Mouse (Mus musculus) CH12.LX (cell line): ENCODE results near the gene Rnasek. TPM values are rescaled to one million over a fixed set of nuclear protein-coding genes. Genes with fewer than 3 reads are reported as not detected.

Source experiments
- DNase-seq: peaks from one replicate; pipeline ENCODE4 v3.0.0-alpha.2; 2013; ENCODE audit errors: extremely low read depth
- H3K27ac ChIP-seq: 2 replicates; pipeline ENCODE4 v1.5.1; 2012; ENCODE audit warnings: low read depth, mild to moderate bottlenecking, control low read depth, moderate library complexity; ENCODE audit not compliant: insufficient read depth
- H3K27me3 ChIP-seq: replicated peaks from 2 replicates; pipeline ENCODE3; 2012; ENCODE audit warnings: inconsistent platforms
- H3K36me3 ChIP-seq, 2 experiments: replicated peaks in 1 of 2; 2 replicates each; pipeline versions ENCODE3 to v1.6.1; 2012; ENCODE audit warnings: inconsistent platforms in 1 of 2, low read length in 1 of 2, mild to moderate bottlenecking in 1 of 2, mixed read lengths in 1 of 2, moderate library complexity in 1 of 2; ENCODE audit not compliant: control insufficient read depth in 1 of 2, insufficient read depth in 1 of 2
- H3K4me1 ChIP-seq, 2 experiments: 2 replicates each; pipeline ENCODE4 v1.6.1; 2012; ENCODE audit warnings: inconsistent platforms in 1 of 2, moderate library complexity in 1 of 2; ENCODE audit not compliant: insufficient read depth in 2 of 2, control insufficient read depth in 1 of 2
- H3K4me2 ChIP-seq: 2 replicates; pipeline ENCODE4 v1.6.1; 2012; ENCODE audit warnings: low read depth, mild to moderate bottlenecking, control low read depth; ENCODE audit not compliant: poor library complexity, insufficient read depth, severe bottlenecking
- H3K4me3 ChIP-seq, 3 experiments: fragments of 150-350 bp in 1 of 3; sonication (generic) in 1 of 3; replicated peaks in 1 of 3; 2 replicates each; pipeline versions ENCODE3 to v1.5.1; 2011 to 2012; ENCODE audit warnings: low read depth in 2 of 3, low read length in 2 of 3, mild to moderate bottlenecking in 2 of 3, moderate library complexity in 2 of 3, control low read depth in 1 of 3, improper control_type of control experiment in 1 of 3, inconsistent platforms in 1 of 3, mixed read lengths in 1 of 3; ENCODE audit not compliant: poor library complexity in 1 of 3
- H3K79me2 ChIP-seq: replicated peaks from 2 replicates; pipeline ENCODE4 v1.6.1; 2012; ENCODE audit warnings: mild to moderate bottlenecking, moderate library complexity; ENCODE audit not compliant: control insufficient read depth, poor library complexity, insufficient read depth, severe bottlenecking; ENCODE audit errors: extremely low read depth
- H3K9ac ChIP-seq: 2 replicates; pipeline ENCODE4 v1.6.1; 2012; ENCODE audit warnings: low read depth, mild to moderate bottlenecking, control low read depth, moderate library complexity; ENCODE audit not compliant: insufficient read depth
- H3K9me3 ChIP-seq: replicated peaks from 2 replicates; pipeline ENCODE3; 2012; ENCODE audit warnings: low read length, inconsistent platforms, mixed read lengths
- BHLHE40 ChIP-seq: IDR thresholded peaks from 2 replicates; pipeline ENCODE4 v1.6.1; 2011; ENCODE audit warnings: mild to moderate bottlenecking, low read depth, low read length, improper control_type of control experiment
- CHD1 ChIP-seq: IDR thresholded peaks from 2 replicates; pipeline ENCODE4 v1.6.1; 2012; ENCODE audit warnings: low read depth, low read length, improper control_type of control experiment, inconsistent platforms
- CHD2 ChIP-seq: IDR thresholded peaks from 2 replicates; pipeline ENCODE4 v1.6.1; 2011; ENCODE audit warnings: low read length, improper control_type of control experiment
- CTCF ChIP-seq, 2 experiments: IDR thresholded peaks in 1 of 2; conservative IDR thresholded peaks in 1 of 2; 2 replicates each; pipeline ENCODE4 v1.5.1; 2011 to 2012; ENCODE audit warnings: low read depth in 2 of 2, low read length in 2 of 2, improper control_type of control experiment in 1 of 2, inconsistent platforms in 1 of 2, mild to moderate bottlenecking in 1 of 2, moderate library complexity in 1 of 2
- E2F4 ChIP-seq: IDR thresholded peaks from 2 replicates; pipeline ENCODE4 v1.6.1; 2011; ENCODE audit warnings: low read depth, low read length, improper control_type of control experiment; ENCODE audit not compliant: insufficient replicate concordance
- ELF1 ChIP-seq: IDR thresholded peaks from 2 replicates; pipeline ENCODE4 v1.6.1; 2014; ENCODE audit warnings: low read depth, mild to moderate bottlenecking, inconsistent platforms, low read length, improper control_type of control experiment
- EP300 ChIP-seq: IDR thresholded peaks from 2 replicates; pipeline ENCODE4 v1.6.1; 2011; ENCODE audit warnings: low read length, improper control_type of control experiment
- ETS1 ChIP-seq: conservative IDR thresholded peaks from 2 replicates; pipeline ENCODE4 v1.6.1; 2012; ENCODE audit warnings: low read depth, mild to moderate bottlenecking, inconsistent platforms, low read length, improper control_type of control experiment, moderate library complexity
- HCFC1 ChIP-seq: IDR thresholded peaks from 2 replicates; pipeline ENCODE4 v1.6.1; 2012; ENCODE audit warnings: low read depth, mild to moderate bottlenecking, inconsistent platforms, low read length, improper control_type of control experiment
- IRF4 ChIP-seq: IDR thresholded peaks from 2 replicates; pipeline ENCODE4 v1.6.1; 2014; ENCODE audit warnings: low read depth, mild to moderate bottlenecking, inconsistent platforms, low read length, improper control_type of control experiment
- KAT2A ChIP-seq: IDR thresholded peaks from 2 replicates; pipeline ENCODE4 v1.6.1; 2012; ENCODE audit warnings: low read length, improper control_type of control experiment, inconsistent platforms; ENCODE audit not compliant: insufficient replicate concordance
- MAFK ChIP-seq: IDR thresholded peaks from 2 replicates; pipeline ENCODE4 v1.6.1; 2011; ENCODE audit warnings: low read length, improper control_type of control experiment; ENCODE audit not compliant: insufficient replicate concordance
- MAX ChIP-seq: IDR thresholded peaks from 2 replicates; pipeline ENCODE4 v1.6.1; 2011; ENCODE audit warnings: low read length, improper control_type of control experiment
- MAZ ChIP-seq: IDR thresholded peaks from 2 replicates; pipeline ENCODE4 v1.6.1; 2012; ENCODE audit warnings: low read depth, mild to moderate bottlenecking, inconsistent platforms, low read length, improper control_type of control experiment, moderate library complexity
- MEF2A ChIP-seq: IDR thresholded peaks from 2 replicates; pipeline ENCODE4 v1.6.1; 2014; ENCODE audit warnings: low read depth, mild to moderate bottlenecking, inconsistent platforms, low read length, improper control_type of control experiment, borderline replicate concordance
- MXI1 ChIP-seq: IDR thresholded peaks from 2 replicates; pipeline ENCODE4 v1.6.1; 2011; ENCODE audit warnings: mild to moderate bottlenecking, low read depth, low read length, improper control_type of control experiment
- MYC ChIP-seq: IDR thresholded peaks from 2 replicates; pipeline ENCODE4 v1.6.1; 2011; ENCODE audit warnings: low read depth, mild to moderate bottlenecking, improper control_type of control experiment, low read length
- NELFE ChIP-seq: IDR thresholded peaks from 2 replicates; pipeline ENCODE4 v1.6.1; 2011; ENCODE audit warnings: low read depth, low read length, improper control_type of control experiment
- NRF1 ChIP-seq: IDR thresholded peaks from 2 replicates; pipeline ENCODE4 v1.6.1; 2014; ENCODE audit warnings: low read depth, mild to moderate bottlenecking, inconsistent platforms, low read length, improper control_type of control experiment, moderate library complexity
- POLR2A ChIP-seq: IDR thresholded peaks from 2 replicates; pipeline ENCODE4 v1.6.1; 2011; ENCODE audit warnings: low read depth, mild to moderate bottlenecking, improper control_type of control experiment, low read length
- SIN3A ChIP-seq: IDR thresholded peaks from 2 replicates; pipeline ENCODE4 v1.6.1; 2012; ENCODE audit warnings: low read length, improper control_type of control experiment, inconsistent platforms
- TBP ChIP-seq: conservative IDR thresholded peaks from 2 replicates; pipeline ENCODE4 v1.6.1; 2011; ENCODE audit warnings: low read depth, low read length, improper control_type of control experiment
- TCF12 ChIP-seq: IDR thresholded peaks from 2 replicates; pipeline ENCODE4 v1.6.1; 2014; ENCODE audit warnings: low read depth, mild to moderate bottlenecking, inconsistent platforms, low read length, improper control_type of control experiment
- USF1 ChIP-seq: IDR thresholded peaks from 2 replicates; pipeline ENCODE4 v1.6.1; 2014; ENCODE audit warnings: low read depth, mild to moderate bottlenecking, inconsistent platforms, low read length, improper control_type of control experiment
- USF2 ChIP-seq: conservative IDR thresholded peaks from 2 replicates; pipeline ENCODE4 v1.6.1; 2011; ENCODE audit warnings: low read depth, low read length, improper control_type of control experiment
- ZC3H11A ChIP-seq: IDR thresholded peaks from 2 replicates; pipeline ENCODE4 v1.6.1; 2012; ENCODE audit warnings: low read depth, mild to moderate bottlenecking, inconsistent platforms, low read length, improper control_type of control experiment
- ZMIZ1 ChIP-seq: IDR thresholded peaks from 2 replicates; pipeline ENCODE4 v1.6.1; 2012; ENCODE audit warnings: low read depth, mild to moderate bottlenecking, inconsistent platforms, low read length, improper control_type of control experiment
- ZNF384 ChIP-seq: IDR thresholded peaks from 2 replicates; pipeline ENCODE4 v1.6.1; 2012; ENCODE audit warnings: low read depth, low read length, improper control_type of control experiment, inconsistent platforms
- dilution Hi-C: fragments of 300-500 bp; cut with MboI; formaldehyde crosslinking; loops from 2 replicates; pipeline ENCODE4 v1.14.3; 2020; ENCODE audit warnings: low sequenced_read_pairs; ENCODE audit not compliant: extremely low pct_unique_long_range_greater_than_20kb, extremely low pct_ligation_motif_present
- in situ Hi-C: fragments of 300-500 bp; cut with MboI; formaldehyde crosslinking; loops from 3 replicates; pipeline ENCODE4 v1.14.3; 2019; ENCODE audit warnings: low sequenced_read_pairs, low pct_ligation_motif_present, low pct_unique_long_range_greater_than_20kb, mixed read lengths
- polyA plus RNA-seq: library from polyadenylated mRNA; unstranded; fragments of >175 nt; gene quantifications from 2 replicates; pipeline ENCODE4 v1.2.1, GENCODE M21; 2012; ENCODE audit warnings: low read depth; ENCODE audit not compliant: insufficient read length
- total RNA-seq, 2 experiments: library from RNA; depleted of rRNA; stranded (reverse); fragments of 300-350 nt in 1 of 2; fragments of >200 nt in 1 of 2; gene quantifications; 2 replicates each; pipeline ENCODE4 v1.2.3; 2012 to 2014

The Rnasek gene
- total RNA-seq (2012; rRNA removed) (19.9 and 25.6 TPM in 2 replicates), total RNA-seq (2014; rRNA removed) (5.5 and 9.1 TPM in 2 replicates), polyA plus RNA-seq (64.8 and 91.3 TPM in 2 replicates)

DNA sequence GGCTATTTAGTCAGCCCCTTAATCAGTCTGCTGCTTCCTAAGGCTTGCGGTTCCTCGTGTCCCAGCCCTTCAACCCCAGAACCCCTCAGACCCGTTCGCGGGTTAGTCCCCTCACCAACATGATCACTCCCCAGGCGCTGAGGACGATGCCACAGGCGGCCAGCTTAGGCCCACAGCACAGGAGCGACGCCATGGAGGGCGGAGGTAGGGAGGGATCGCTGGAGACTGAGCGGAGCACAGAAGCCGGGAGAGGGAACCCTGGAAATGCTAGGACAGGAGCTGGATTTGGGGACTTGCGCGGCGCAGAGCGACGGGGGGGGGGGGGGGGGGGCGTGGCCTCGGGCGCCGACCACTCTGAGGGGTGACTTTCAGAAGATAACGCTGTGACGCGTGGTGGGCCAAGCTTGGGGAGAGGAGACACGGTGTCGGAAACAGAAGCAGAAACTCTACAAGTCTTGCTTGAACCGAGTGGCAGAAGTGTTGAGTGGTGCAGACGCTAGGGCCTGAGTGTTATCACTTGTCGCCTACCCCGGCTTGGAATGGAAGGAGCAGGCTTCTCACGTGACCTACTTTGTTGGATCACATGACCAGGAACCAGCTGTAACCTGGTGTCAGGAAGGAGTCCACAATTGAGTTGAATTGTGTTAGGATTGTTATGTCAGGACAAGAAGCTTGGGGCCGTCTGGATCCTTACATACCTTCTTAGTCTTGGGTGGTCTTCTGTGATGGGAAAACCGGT lies at the start of gene Rnasek, which contains the start of gene Gm21988:
Gene Rnasek, minus strand, starts transcription at position 302 of the 739 bp plus-strand sequence.
Gene Gm21988, minus strand, starts transcription at position 290 of the 739 bp plus-strand sequence.
- peak; percentile 86 for DNase-seq
- Histone ChIP-seq H3K4me3 (peak within 1 kb of the TSS; percentile 77 to 96 (median 79)), H3K36me3 (peaks cover 9 to 18% of the 10 kb centered on the region in 2 experiments), H3K4me1 (peaks cover 4 to 22% of the 10 kb centered on the region in 2 experiments), H3K9me3 (no peaks in the 10 kb centered on the region), H3K4me2 (peak within 1 kb of the TSS; percentile 93), H3K27me3 (peaks cover 14% of the 10 kb centered on the region), H3K79me2 (peaks cover 12% of the 10 kb centered on the region), H3K27ac (peak within 1 kb of the TSS; percentile 78), H3K9ac (peak within 1 kb of the TSS; percentile 68)
- dilution Hi-C loops: no loop called here
- TF ChIP-seq MAFK: 0 out of 2 replicates have a peak, but pooled peaks have one; percentile 2
- no peak for TF ChIP-seq CTCF (conservative IDR thresholded peaks at IDR 0.05 in 1 of 2, IDR thresholded peaks at IDR 0.05 in 1 of 2; ENCODE audit: low read depth in 2 of 2, low read length in 2 of 2)
- 0 out of 2 replicates have a peak, but pooled peaks have one; percentile 20 for TF ChIP-seq KAT2A
- peak; percentile 95 for TF ChIP-seq BHLHE40
- TF ChIP-seq ZMIZ1: no peak; the same call in 1 of the 2 replicates
- TF ChIP-seq MAX: peak; percentile 97
- no peak for TF ChIP-seq ZNF384
- no peak for TF ChIP-seq MEF2A
- no peak for TF ChIP-seq EP300
- peak; percentile 80 for TF ChIP-seq HCFC1
- peak; percentile 63 for TF ChIP-seq MXI1
- peak; percentile 48; the same call in 1 of the 2 replicates for TF ChIP-seq NRF1
- peak; percentile 89; the same call in 1 of the 2 replicates for TF ChIP-seq MAZ
- TF ChIP-seq TBP: peak; percentile 69; the same call in 1 of the 2 replicates
- peak; percentile 99 for TF ChIP-seq USF2
- peak; percentile 100 for TF ChIP-seq CHD1
- TF ChIP-seq CHD2: no peak
- TF ChIP-seq SIN3A: peak; percentile 100
- peak; percentile 39; the same call in 1 of the 2 replicates for TF ChIP-seq TCF12
- TF ChIP-seq NELFE: peak; percentile 25
- TF ChIP-seq E2F4: no peak
- TF ChIP-seq ETS1: peak; percentile 56
- TF ChIP-seq USF1: peak; percentile 98
- no peak for TF ChIP-seq MYC
- peak; percentile 84 for TF ChIP-seq ELF1
- peak; percentile 71 for TF ChIP-seq IRF4
- TF ChIP-seq POLR2A: peak; percentile 49
- TF ChIP-seq ZC3H11A: no peak
- in situ Hi-C loops: loop anchor here (25.0 kb wide), 2 partner anchors 373 to 523 kb away; partner anchors contain the start of genes 4930544D05Rik, Chrne and Zfp3
